Mouse (Mus musculus) kidney, postnatal 36 days (tissue): ENCODE data around the gene Lbhd1.
"Not testable (repeated sequence)": the region's sequence is repeated elsewhere in the genome, so short reads cannot be mapped to it uniquely, and the experiment has no call there.

Experiments
- DNase-seq, 2 experiments: peaks; one replicate each; pipeline ENCODE4 v3.0.0; 2021 to 2022; ENCODE audit warnings: mixed read lengths in 2 of 2

The Lbhd1 gene

GRCm38 (mm10) chr19:8883616-8884015 lies at the start of gene Lbhd1, which contains the start of gene Gm49403:
TSS of gene Lbhd1 (plus strand) at chr19:8883732.
TSS of gene Gm49403 (plus strand) at chr19:8883930.
- DNase-seq, result no peak

- DNase-seq, result not testable (repeated sequence)
Observed at GRCm38 (mm10) chr19:8836327-8836726, 47.2 kb upstream of the Lbhd1 start.

GRCm38 (mm10) chr19:8837251-8837791 lies 46.2 kb upstream of the Lbhd1 start, which contains the start of gene Bscl2:
TSS of gene Bscl2 (plus strand) at chr19:8837467.
- DNase-seq, result peak; percentile 85 to 91

GRCm38 (mm10) chr19:8838041-8838730 lies 45.3 kb upstream of the Lbhd1 start:
- peak; percentile 83 to 84 for DNase-seq

- DNase-seq, result no peak
Observed at GRCm38 (mm10) chr19:8839103-8839907, 44.2 kb upstream of the Lbhd1 start, which contains the start of gene Gng3. TSS of gene Gng3 (minus strand) at chr19:8839194.

- DNase-seq, result peak; percentile 86 to 91
Observed at GRCm38 (mm10) chr19:8839908-8840791, 43.4 kb upstream of the Lbhd1 start.

- no peak for DNase-seq
Observed at GRCm38 (mm10) chr19:8841012-8841411, 42.5 kb upstream of the Lbhd1 start.

GRCm38 (mm10) chr19:8842961-8843360 lies 40.6 kb upstream of the Lbhd1 start:
- no peak for DNase-seq

- DNase-seq, result peak; percentile 80 to 93
Observed at GRCm38 (mm10) chr19:8844371-8845129, 39.0 kb upstream of the Lbhd1 start.

- no peak for DNase-seq
Observed at GRCm38 (mm10) chr19:8848356-8848755, 35.2 kb upstream of the Lbhd1 start.

- peak; percentile 28 to 30 for DNase-seq
Observed at GRCm38 (mm10) chr19:8850402-8850901, 33.1 kb upstream of the Lbhd1 start, which contains the start of gene Lrrn4cl. TSS of gene Lrrn4cl (plus strand) at chr19:8850768.

- peak in 1 of 2 experiments; percentile 25 for DNase-seq
Observed at GRCm38 (mm10) chr19:8851639-8852038, 31.9 kb upstream of the Lbhd1 start.

- DNase-seq, result no peak
Observed at GRCm38 (mm10) chr19:8852236-8852928, 31.1 kb upstream of the Lbhd1 start.

- no peak for DNase-seq
Observed at GRCm38 (mm10) chr19:8853117-8853516, 30.4 kb upstream of the Lbhd1 start.

GRCm38 (mm10) chr19:8857689-8858088 lies 25.8 kb upstream of the Lbhd1 start:
- peak; percentile 56 to 86 for DNase-seq

- DNase-seq, result peak in 1 of 2 experiments; percentile 63
Observed at GRCm38 (mm10) chr19:8859018-8859417, 24.5 kb upstream of the Lbhd1 start.

- no peak for DNase-seq
Observed at GRCm38 (mm10) chr19:8864265-8864664, 19.3 kb upstream of the Lbhd1 start.

- not testable (repeated sequence) for DNase-seq
Observed at GRCm38 (mm10) chr19:8870381-8870780, 13.2 kb upstream of the Lbhd1 start.

GRCm38 (mm10) chr19:8870838-8871237 lies 12.7 kb upstream of the Lbhd1 start:
- no peak for DNase-seq
